Mouse (Mus musculus): ENCODE measurements at regions not wholly inside any gene's neighbourhood (a gene's known extent, or its start where the extent isn't known, plus 50 kb on each side); places are given as distances from the start of the nearest gene placed in this dataset.

- DNase-seq, result no peak
Observed at GRCm38 (mm10) chr2:161164320-161164719, 55.4 kb upstream of the Chd6 start.
